Mouse (Mus musculus): Measurements from ENCODE around the gene Tuba1c.
"Not testable (repeated sequence)": the region's sequence is repeated elsewhere in the genome, so short reads cannot be mapped to it uniquely, and the experiment has no call there.

Gene Tuba1c

GRCm38 (mm10) chr15:99056332-99056731 lies 26.6 kb downstream of the Tuba1c start:
- peak; percentile 36 for DNase-seq (ENCODE audit: low read depth)

- no peak for DNase-seq (ENCODE audit: low read depth)
Measured at GRCm38 (mm10) chr15:99065557-99066165, 36.0 kb downstream of the Tuba1c start.

GRCm38 (mm10) chr15:99071988-99072387 lies 42.3 kb downstream of the Tuba1c start:
- peak; percentile 42 for DNase-seq (ENCODE audit: low read depth)

GRCm38 (mm10) chr15:99074019-99074599 lies 44.4 kb downstream of the Tuba1c start, which contains the start of gene Troap:
Gene Troap (plus strand): TSS chr15:99074575.
- peak; percentile 75 for DNase-seq (ENCODE audit: low read depth)

GRCm38 (mm10) chr15:99074600-99075333 lies 45.1 kb downstream of the Tuba1c start:
- peak; percentile 100 for DNase-seq (ENCODE audit: low read depth)

GRCm38 (mm10) chr15:99076011-99076410 lies 46.3 kb downstream of the Tuba1c start:
- not testable (repeated sequence) for DNase-seq (ENCODE audit: low read depth)

- DNase-seq (ENCODE audit: low read depth) = no peak
Measured at GRCm38 (mm10) chr15:99078181-99078910, 48.7 kb downstream of the Tuba1c start.

GRCm38 (mm10) chr15:99079804-99080203 lies 50.1 kb downstream of the Tuba1c start:
- peak; percentile 28 for DNase-seq (ENCODE audit: low read depth)

GRCm38 (mm10) chr15:99082322-99082721 lies 52.6 kb downstream of the Tuba1c start:
- no peak for DNase-seq (ENCODE audit: low read depth)

- no peak for DNase-seq (ENCODE audit: low read depth)
Measured at GRCm38 (mm10) chr15:99082840-99083239, 53.1 kb downstream of the Tuba1c start.

- peak; percentile 68 for DNase-seq (ENCODE audit: low read depth)
Measured at GRCm38 (mm10) chr15:99083258-99083657, 53.6 kb downstream of the Tuba1c start.

- DNase-seq (ENCODE audit: low read depth) = no peak
Measured at GRCm38 (mm10) chr15:99083867-99084557, 54.3 kb downstream of the Tuba1c start.

GRCm38 (mm10) chr15:99084618-99085017 lies 54.9 kb downstream of the Tuba1c start:
- no peak for DNase-seq (ENCODE audit: low read depth)

GRCm38 (mm10) chr15:99085997-99086396 lies 56.3 kb downstream of the Tuba1c start:
- DNase-seq (ENCODE audit: low read depth) = no peak

- DNase-seq (ENCODE audit: low read depth) = no peak
Measured at GRCm38 (mm10) chr15:99087253-99088075, 57.8 kb downstream of the Tuba1c start, which contains the start of gene C1ql4. Gene C1ql4 (minus strand): TSS chr15:99087817.
